Mouse (Mus musculus) forebrain, embryonic 12.5 days (tissue): ENCODE data around the gene Lpp. TPM values are rescaled to one million over a fixed set of nuclear protein-coding genes. Genes with fewer than 3 reads are reported as not detected.

Experiments used
- ATAC-seq: fragments of 200-750 bp; cut with Nextera tagmentation; 2 replicates; pipeline ENCODE4 v1.8.0; 2017; ENCODE audit warnings: moderate TSS enrichment; ENCODE audit not compliant: low FRiP score
- H3K27ac ChIP-seq: fragments of 300-500 bp; sonication (generic); 2 replicates; pipeline ENCODE4 v1.5.1; 2016; ENCODE audit warnings: mild to moderate bottlenecking
- H3K27me3 ChIP-seq: fragments of 300-500 bp; sonication (generic); 2 replicates; pipeline ENCODE4 v1.6.1; 2016; ENCODE audit warnings: mild to moderate bottlenecking
- H3K36me3 ChIP-seq: fragments of 300-500 bp; sonication (generic); replicated peaks from 2 replicates; pipeline ENCODE4 v1.6.1; 2016; ENCODE audit warnings: mild to moderate bottlenecking
- H3K4me1 ChIP-seq: fragments of 300-500 bp; sonication (generic); 2 replicates; pipeline ENCODE4 v1.6.1; 2016
- H3K4me2 ChIP-seq: fragments of 300-500 bp; sonication (generic); 2 replicates; pipeline ENCODE4 v1.6.1; 2016; ENCODE audit warnings: mild to moderate bottlenecking, moderate library complexity
- H3K4me3 ChIP-seq: fragments of 300-500 bp; sonication (generic); replicated peaks from 2 replicates; pipeline ENCODE4 v1.5.1; 2016; ENCODE audit warnings: mild to moderate bottlenecking
- H3K9ac ChIP-seq: fragments of 300-500 bp; sonication (generic); 2 replicates; pipeline ENCODE4 v1.6.1; 2016; ENCODE audit warnings: mild to moderate bottlenecking
- H3K9me3 ChIP-seq: fragments of 300-500 bp; sonication (generic); 2 replicates; pipeline ENCODE4 v1.6.1; 2016
- WGBS: fragments of 180-500 bp; shearing (Covaris S2); methylation state at CpG from one replicate; pipeline ENCODE4 v1.1.7; 2016; 5-methylcytosine and 5-hydroxymethylcytosine counted together
- polyA plus RNA-seq: library from polyadenylated mRNA; unstranded; fragments of >200 nt; fragmentation: Nextera tagmentation; extraction: Ambion mirVana; gene quantifications from 2 replicates; pipeline ENCODE4 v1.2.1, GENCODE M21; 2016

Lpp gene
- polyA plus RNA-seq, 1 experiment from 2014 or later: 18.1 TPM

- Histone ChIP-seq H3K4me3 (no peak overlapping the region), H3K27me3 (no peaks in the 10 kb centered on the region), H3K27ac (0 out of 2 replicates have a peak overlapping the region, but pooled peaks have one; percentile 19), H3K4me2 (no peak overlapping the region), H3K9me3 (no peaks in the 10 kb centered on the region), H3K9ac (no peak overlapping the region), H3K4me1 (peaks cover 18% of the 10 kb centered on the region), H3K36me3 (no peaks in the 10 kb centered on the region)
- no peak for ATAC-seq
- WGBS: 33% methylated on average over 5 of the region's 5 CpGs
Measured at GRCm38 (mm10) chr16:24443555-24443954, 50.2 kb downstream of the Lpp start.

- Histone ChIP-seq H3K27me3 (no peaks in the 10 kb centered on the region), H3K4me1 (peaks cover 24% of the 10 kb centered on the region), H3K4me2 (no peak overlapping the region), H3K36me3 (no peaks in the 10 kb centered on the region), H3K9ac (no peak overlapping the region), H3K27ac (no peak overlapping the region), H3K9me3 (no peaks in the 10 kb centered on the region), H3K4me3 (no peak overlapping the region)
- no peak for ATAC-seq
- 85% methylated on average over 4 of the region's 4 CpGs for WGBS
Measured at GRCm38 (mm10) chr16:24444818-24445217, 51.5 kb downstream of the Lpp start.

DNA sequence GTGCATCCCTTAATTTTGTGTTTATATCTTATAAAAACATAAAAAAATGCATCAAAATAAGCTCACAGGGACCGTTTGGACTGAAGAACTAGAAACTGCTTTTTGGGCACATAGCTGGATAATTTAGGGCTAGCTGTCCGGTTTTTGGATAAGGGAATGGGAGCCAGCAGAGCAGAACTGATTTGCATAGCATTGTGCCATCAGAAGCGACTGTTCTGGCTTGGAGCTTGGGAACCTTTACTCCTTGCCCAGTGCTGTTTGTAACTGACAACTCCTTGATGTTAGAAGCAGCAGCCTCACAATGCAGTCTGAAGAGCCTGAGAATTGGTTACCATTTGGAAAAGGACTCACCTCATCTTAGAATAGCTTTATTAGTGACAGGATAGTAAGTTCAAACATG lies 52.2 kb downstream of the Lpp start:
- H3K4me2 ChIP-seq: no peak overlapping the region
- no peak overlapping the region for H3K4me3 ChIP-seq
- no peaks in the 10 kb centered on the region for H3K36me3 ChIP-seq
- no peak overlapping the region for H3K9ac ChIP-seq
- no peaks in the 10 kb centered on the region for H3K27me3 ChIP-seq
- peaks cover 29% of the 10 kb centered on the region for H3K4me1 ChIP-seq
- H3K27ac ChIP-seq: no peak overlapping the region
- no peak for ATAC-seq
- H3K9me3 ChIP-seq: no peaks in the 10 kb centered on the region
- 67% methylated on average over 3 of the region's 3 CpGs for WGBS

DNA sequence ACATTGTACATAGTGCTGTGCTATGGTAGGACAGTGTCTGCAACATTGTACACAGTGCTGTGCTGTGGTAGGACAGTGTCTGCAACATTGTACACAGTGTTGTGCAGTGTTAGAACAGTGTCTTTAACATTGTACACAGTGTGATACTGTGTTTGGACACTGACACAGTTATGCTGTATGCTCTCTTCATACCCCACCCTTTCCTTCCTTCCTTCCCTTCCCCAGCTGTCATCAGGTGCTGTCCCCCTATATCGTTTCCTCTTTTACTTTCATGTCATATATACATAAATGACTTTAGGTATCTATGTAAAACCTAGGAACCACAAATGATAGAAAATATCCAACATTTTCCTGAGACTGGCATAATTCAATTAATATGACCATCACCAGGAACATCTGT lies 53.1 kb downstream of the Lpp start:
- Histone ChIP-seq H3K4me3 (no peak overlapping the region), H3K27ac (no peak overlapping the region), H3K4me2 (no peak overlapping the region), H3K4me1 (peaks cover 29% of the 10 kb centered on the region), H3K27me3 (no peaks in the 10 kb centered on the region), H3K36me3 (no peaks in the 10 kb centered on the region), H3K9me3 (no peaks in the 10 kb centered on the region), H3K9ac (no peak overlapping the region)
- ATAC-seq: no peak
- WGBS: 80% methylated on average over 1 of the region's 1 CpGs

GRCm38 (mm10) chr16:24447666-24448492 lies 54.6 kb downstream of the Lpp start:
- Histone ChIP-seq H3K9ac (no peak overlapping the region), H3K4me2 (no peak overlapping the region), H3K36me3 (no peaks in the 10 kb centered on the region), H3K4me1 (peaks cover 22% of the 10 kb centered on the region), H3K9me3 (no peaks in the 10 kb centered on the region), H3K27ac (no peak overlapping the region), H3K27me3 (no peaks in the 10 kb centered on the region), H3K4me3 (no peak overlapping the region)
- no peak for ATAC-seq
- WGBS: 57% methylated on average over 7 of the region's 7 CpGs

DNA sequence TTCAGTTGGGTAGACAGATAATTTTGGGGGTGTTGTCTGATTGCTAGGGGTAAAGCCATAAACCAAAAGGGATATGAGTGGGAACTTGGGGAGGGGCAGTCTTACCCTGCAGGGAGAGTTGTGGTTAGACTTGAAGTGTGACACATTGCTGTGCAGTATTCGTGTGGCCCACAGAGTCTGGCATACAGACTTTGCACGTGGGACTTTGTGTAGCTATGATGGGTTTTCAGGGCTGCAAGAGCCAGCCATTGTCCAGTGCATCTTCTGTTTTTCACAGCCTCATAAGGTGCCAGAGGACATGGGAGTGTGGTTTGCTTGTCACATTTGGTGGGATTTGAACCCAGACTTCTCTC lies 55.2 kb downstream of the Lpp start:
- Histone ChIP-seq H3K9me3 (no peaks in the 10 kb centered on the region), H3K4me1 (peaks cover 16% of the 10 kb centered on the region), H3K9ac (no peak overlapping the region), H3K27ac (no peak overlapping the region), H3K36me3 (no peaks in the 10 kb centered on the region), H3K4me3 (no peak overlapping the region), H3K27me3 (no peaks in the 10 kb centered on the region), H3K4me2 (no peak overlapping the region)
- no peak for ATAC-seq
- WGBS: 78% methylated on average over 2 of the region's 2 CpGs

- Histone ChIP-seq H3K36me3 (no peaks in the 10 kb centered on the region), H3K9ac (no peak overlapping the region), H3K4me1 (peaks cover 15% of the 10 kb centered on the region), H3K27ac (no peak overlapping the region), H3K4me3 (no peak overlapping the region), H3K27me3 (no peaks in the 10 kb centered on the region), H3K9me3 (no peaks in the 10 kb centered on the region), H3K4me2 (no peak overlapping the region)
- no peak for ATAC-seq
- 7% methylated on average over 8 of the region's 8 CpGs for WGBS
Measured at GRCm38 (mm10) chr16:24449806-24450205, 56.5 kb downstream of the Lpp start.

DNA sequence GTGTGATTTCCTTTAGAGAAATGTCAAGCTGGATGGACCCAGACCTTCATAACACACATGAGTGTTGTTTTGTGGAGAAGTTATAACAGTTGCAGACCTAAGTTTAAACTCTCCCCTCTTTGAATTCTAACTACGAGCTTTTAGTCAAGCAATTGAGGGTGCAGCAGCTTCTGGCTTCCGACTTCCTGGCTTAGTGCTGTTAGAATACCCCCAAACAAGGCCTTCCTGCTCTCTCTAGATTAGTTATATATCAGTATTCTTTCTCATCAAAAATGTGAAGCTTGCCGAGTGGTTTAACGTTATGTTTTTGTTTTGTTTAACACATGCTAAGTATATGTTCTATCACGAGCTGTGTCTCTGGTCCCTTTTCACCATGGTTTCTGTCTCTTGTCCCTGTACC lies 56.9 kb downstream of the Lpp start:
- Histone ChIP-seq H3K4me2 (no peak overlapping the region), H3K9me3 (no peaks in the 10 kb centered on the region), H3K4me1 (peaks cover 18% of the 10 kb centered on the region), H3K36me3 (no peaks in the 10 kb centered on the region), H3K27ac (no peak overlapping the region), H3K4me3 (no peak overlapping the region), H3K27me3 (no peaks in the 10 kb centered on the region), H3K9ac (no peak overlapping the region)
- ATAC-seq: no peak
- WGBS: 69% methylated on average over 5 of the region's 5 CpGs

DNA sequence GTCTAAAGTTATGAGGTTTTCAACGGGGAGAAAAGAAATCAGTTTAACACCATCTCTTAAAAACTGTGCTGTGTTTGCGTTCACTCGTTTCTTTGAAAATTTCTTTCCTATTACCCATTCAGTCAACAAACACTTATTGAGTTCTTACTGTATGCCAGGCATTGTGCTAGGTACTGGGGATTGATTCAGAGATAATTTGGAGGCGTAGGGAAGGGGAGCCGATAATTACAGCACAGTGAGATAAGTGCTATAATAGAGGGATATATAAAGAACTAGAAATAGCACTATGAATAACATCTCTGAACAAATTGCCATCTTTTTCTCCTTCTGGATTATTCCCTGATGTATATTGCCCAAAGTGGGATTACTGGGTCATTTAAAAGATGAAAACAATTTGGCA lies 57.8 kb downstream of the Lpp start:
- H3K36me3 ChIP-seq: no peaks in the 10 kb centered on the region
- ATAC-seq: no peak
- no peak overlapping the region for H3K4me2 ChIP-seq
- H3K27me3 ChIP-seq: no peaks in the 10 kb centered on the region
- H3K9ac ChIP-seq: no peak overlapping the region
- H3K4me3 ChIP-seq: no peak overlapping the region
- H3K4me1 ChIP-seq: peaks cover 18% of the 10 kb centered on the region
- WGBS: 64% methylated on average over 5 of the region's 5 CpGs
- no peaks in the 10 kb centered on the region for H3K9me3 ChIP-seq
- H3K27ac ChIP-seq: no peak overlapping the region

- H3K9ac ChIP-seq: no peak overlapping the region
- H3K27me3 ChIP-seq: no peaks in the 10 kb centered on the region
- 91% methylated on average over 4 of the region's 4 CpGs for WGBS
- H3K4me1 ChIP-seq: peaks cover 18% of the 10 kb centered on the region
- no peaks in the 10 kb centered on the region for H3K9me3 ChIP-seq
- H3K36me3 ChIP-seq: peaks cover 5% of the 10 kb centered on the region; the same call in 1 of the 2 replicates
- H3K27ac ChIP-seq: no peak overlapping the region
- H3K4me3 ChIP-seq: no peak overlapping the region
- no peak for ATAC-seq
- no peak overlapping the region for H3K4me2 ChIP-seq
Measured at GRCm38 (mm10) chr16:24453536-24453935, 60.2 kb downstream of the Lpp start.

- Histone ChIP-seq H3K4me1 (peaks cover 15% of the 10 kb centered on the region), H3K27me3 (no peaks in the 10 kb centered on the region), H3K27ac (no peak overlapping the region), H3K4me2 (no peak overlapping the region), H3K36me3 (peaks cover 5% of the 10 kb centered on the region; the same call in 1 of the 2 replicates), H3K9me3 (no peaks in the 10 kb centered on the region), H3K9ac (no peak overlapping the region), H3K4me3 (no peak overlapping the region)
- ATAC-seq: no peak
- 36% methylated on average over 4 of the region's 4 CpGs for WGBS
Measured at GRCm38 (mm10) chr16:24454493-24454892, 61.2 kb downstream of the Lpp start.

DNA sequence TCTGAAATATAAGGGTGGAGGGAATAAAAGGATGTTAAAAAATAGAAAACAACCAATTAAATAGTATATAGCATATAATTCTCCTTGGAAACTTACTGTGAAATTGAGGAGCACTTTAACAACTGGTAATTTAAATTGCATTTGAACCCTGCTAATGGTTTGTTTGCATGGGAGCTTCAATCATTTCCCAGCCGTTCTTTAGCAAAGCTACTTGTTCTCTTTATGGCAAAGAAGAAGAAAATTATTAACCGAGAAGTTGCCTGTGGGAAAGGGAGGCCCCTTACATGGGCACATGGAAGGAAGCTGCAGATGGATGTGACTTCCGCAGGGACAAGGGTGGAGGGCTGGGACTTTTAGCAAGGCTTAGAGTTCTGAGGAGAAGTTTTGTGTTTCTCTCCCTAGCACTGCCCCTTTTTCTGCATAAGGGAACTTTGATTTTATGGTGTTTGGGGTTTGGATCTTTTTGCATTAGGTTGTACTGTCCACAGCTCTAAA lies 62.1 kb downstream of the Lpp start:
- no peaks in the 10 kb centered on the region for H3K9me3 ChIP-seq
- peaks cover 7% of the 10 kb centered on the region; the same call in 1 of the 2 replicates for H3K4me1 ChIP-seq
- no peaks in the 10 kb centered on the region for H3K27me3 ChIP-seq
- H3K9ac ChIP-seq: no peak overlapping the region
- ATAC-seq: no peak
- H3K4me3 ChIP-seq: no peak overlapping the region
- WGBS: 48% methylated on average over 3 of the region's 3 CpGs
- H3K27ac ChIP-seq: no peak overlapping the region
- H3K36me3 ChIP-seq: peaks cover 5% of the 10 kb centered on the region; the same call in 1 of the 2 replicates
- H3K4me2 ChIP-seq: no peak overlapping the region

DNA sequence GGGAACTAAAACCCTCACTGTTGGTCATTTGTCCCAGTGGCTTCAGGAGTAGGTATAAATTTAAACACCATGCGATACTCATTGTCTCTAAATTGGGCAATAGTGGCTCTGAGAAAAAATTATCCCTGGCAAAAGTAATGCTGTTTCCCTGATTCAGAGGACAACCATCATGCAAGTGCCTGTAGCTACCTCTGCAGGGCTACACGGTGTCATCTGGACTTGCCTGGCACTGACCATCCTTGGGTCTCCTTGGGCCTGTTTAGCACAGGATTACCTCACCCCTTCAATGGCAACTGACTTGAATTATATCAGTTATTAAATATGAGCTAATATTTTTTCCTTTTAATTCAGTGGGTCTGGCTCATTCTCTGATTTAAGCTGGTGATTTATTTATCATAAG lies 70.5 kb downstream of the Lpp start:
- Histone ChIP-seq H3K9ac (no peak overlapping the region), H3K9me3 (no peaks in the 10 kb centered on the region), H3K27ac (no peak overlapping the region), H3K36me3 (no peaks in the 10 kb centered on the region), H3K27me3 (no peaks in the 10 kb centered on the region), H3K4me3 (no peak overlapping the region), H3K4me2 (no peak overlapping the region), H3K4me1 (peaks cover 4% of the 10 kb centered on the region; the same call in 1 of the 2 replicates)
- WGBS: 95% methylated on average over 2 of the region's 2 CpGs
- ATAC-seq: no peak
